Mouse (Mus musculus) midbrain, postnatal 0 days (tissue): ENCODE measurements around the gene Ajap1. TPM values are rescaled to one million over a fixed set of nuclear protein-coding genes. Genes with fewer than 3 reads are reported as not detected.

ENCODE experiments used
- ATAC-seq: fragments of 200-750 bp; cut with Nextera tagmentation; 2 replicates; pipeline ENCODE4 v1.8.0; 2017; ENCODE audit warnings: moderate number of reproducible peaks, mild to moderate bottlenecking, moderate TSS enrichment, moderate library complexity; ENCODE audit not compliant: low FRiP score
- DNase-seq: peaks from one replicate; pipeline ENCODE4 v3.0.0-alpha.2; 2015; ENCODE audit warnings: low spot score
- H3K27ac ChIP-seq: fragments of 300-500 bp; sonication (generic); 2 replicates; pipeline ENCODE4 v1.5.1; 2014; ENCODE audit warnings: low read depth, mild to moderate bottlenecking, low read length, mixed read lengths
- H3K27me3 ChIP-seq: fragments of 300-500 bp; sonication (generic); 2 replicates; pipeline ENCODE4 v1.6.1; 2014; ENCODE audit warnings: low read length, control low read depth, mixed read lengths; ENCODE audit not compliant: insufficient read depth
- H3K36me3 ChIP-seq: fragments of 300-500 bp; sonication (generic); 2 replicates; pipeline ENCODE4 v1.6.1; 2014; ENCODE audit warnings: low read length, control low read depth, mixed read lengths; ENCODE audit not compliant: insufficient read depth
- H3K4me1 ChIP-seq: fragments of 300-500 bp; sonication (generic); 2 replicates; pipeline ENCODE4 v1.6.1; 2014; ENCODE audit warnings: mild to moderate bottlenecking, control low read depth, antibody characterized with exemption, low read length, mixed read lengths; ENCODE audit not compliant: insufficient read depth
- H3K4me2 ChIP-seq: fragments of 300-500 bp; sonication (generic); 2 replicates; pipeline ENCODE4 v1.6.1; 2014; ENCODE audit warnings: low read depth, mild to moderate bottlenecking, low read length, mixed read lengths; ENCODE audit not compliant: poor library complexity, severe bottlenecking
- H3K4me3 ChIP-seq: fragments of 300-500 bp; sonication (generic); 2 replicates; pipeline ENCODE4 v1.5.1; 2014; ENCODE audit warnings: low read depth, mild to moderate bottlenecking, low read length, moderate library complexity
- H3K9ac ChIP-seq: fragments of 300-500 bp; sonication (generic); replicated peaks from 2 replicates; pipeline ENCODE4 v1.6.1; 2014; ENCODE audit warnings: mild to moderate bottlenecking, low read length, moderate library complexity, mixed read lengths; ENCODE audit not compliant: poor library complexity, severe bottlenecking
- H3K9me3 ChIP-seq: fragments of 300-500 bp; sonication (generic); 2 replicates; pipeline ENCODE4 v1.6.1; 2016; ENCODE audit warnings: low read length, control low read depth
- CTCF ChIP-seq: IDR thresholded peaks from 2 replicates; pipeline ENCODE4 v1.5.1; 2016; ENCODE audit warnings: antibody characterized with exemption, mild to moderate bottlenecking
- WGBS: fragments of 180-500 bp; shearing (Covaris S2); extraction: QIAGEN DNeasy Blood & Tissue Kit; methylation state at CpG from one replicate; pipeline ENCODE4 v1.1.7; 2014; 5-methylcytosine and 5-hydroxymethylcytosine counted together
- polyA plus RNA-seq: library from polyadenylated mRNA; unstranded; fragments of >200 nt; fragmentation: Nextera tagmentation; extraction: Ambion mirVana; gene quantifications from 2 replicates; pipeline ENCODE4 v1.2.1, GENCODE M21; 2015
- total RNA-seq: library from RNA; depleted of rRNA; stranded (reverse); fragments of >200 nt; gene quantifications from 2 replicates; pipeline ENCODE4 v1.2.3, GENCODE M21; 2014

Ajap1 gene
- total and polyA plus RNA-seq, 2 experiments from 2014 or later = 33.7 to 80.8 TPM

- peaks cover 10% of the 10 kb centered on the region; the same call in 1 of the 2 replicates for H3K36me3 ChIP-seq
- H3K27ac ChIP-seq = no peak overlapping the region
These were observed 56.5 kb downstream of the Ajap1 start for GRCm38 (mm10) chr4:153425961-153426656.

GRCm38 (mm10) chr4:153424324-153424723 is 58.3 kb downstream of the Ajap1 start:
- no peaks in the 10 kb centered on the region for H3K9me3 ChIP-seq
- H3K4me2 ChIP-seq = no peak overlapping the region
- DNase-seq = no peak
- WGBS = 87% methylated on average over 10 of the region's 10 CpGs
- no peaks in the 10 kb centered on the region for H3K36me3 ChIP-seq
- ATAC-seq = no peak
- H3K4me1 ChIP-seq = 0 out of 2 replicates have a peak, but pooled peaks cover 1% of the 10 kb centered on the region
- H3K27ac ChIP-seq = no peak overlapping the region
- no peaks in the 10 kb centered on the region for H3K27me3 ChIP-seq
- no peak overlapping the region for H3K4me3 ChIP-seq
- H3K9ac ChIP-seq = no peak overlapping the region
- TF ChIP-seq CTCF = no peak

More at GRCm38 (mm10) chr4:153425961-153426656, 56.5 kb downstream of the Ajap1 start:
- ATAC-seq (no peak), DNase-seq (no peak)
- no peak for TF ChIP-seq CTCF
- Histone ChIP-seq H3K27me3 (no peaks in the 10 kb centered on the region), H3K9ac (no peak overlapping the region), H3K4me2 (no peak overlapping the region), H3K4me3 (no peak overlapping the region), H3K9me3 (no peaks in the 10 kb centered on the region), H3K4me1 (no peaks in the 10 kb centered on the region)
- 74% methylated on average over 16 of the region's 16 CpGs for WGBS

GRCm38 (mm10) chr4:153417926-153418325 is 64.7 kb downstream of the Ajap1 start:
- peak overlapping the region; percentile 29 for H3K4me2 ChIP-seq
- no peak overlapping the region for H3K4me3 ChIP-seq
- 10% methylated on average over 11 of the region's 12 CpGs for WGBS
- DNase-seq = peak; percentile 58
- peaks cover 7% of the 10 kb centered on the region; the same call in 1 of the 2 replicates for H3K4me1 ChIP-seq
- H3K36me3 ChIP-seq = no peaks in the 10 kb centered on the region
- no peak overlapping the region for H3K27ac ChIP-seq
- H3K9ac ChIP-seq = no peak overlapping the region
- TF ChIP-seq CTCF = peak; percentile 60
- no peaks in the 10 kb centered on the region for H3K9me3 ChIP-seq
- no peaks in the 10 kb centered on the region for H3K27me3 ChIP-seq
- peak; percentile 11; the same call in 1 of the 2 replicates for ATAC-seq

GRCm38 (mm10) chr4:153417164-153417896 is 65.3 kb downstream of the Ajap1 start:
- Histone ChIP-seq H3K4me2 (peak overlapping the region; percentile 29), H3K9ac (no peak overlapping the region), H3K27ac (no peak overlapping the region), H3K4me1 (peaks cover 7% of the 10 kb centered on the region; the same call in 1 of the 2 replicates), H3K27me3 (no peaks in the 10 kb centered on the region), H3K9me3 (no peaks in the 10 kb centered on the region), H3K4me3 (no peak overlapping the region), H3K36me3 (no peaks in the 10 kb centered on the region)
- no peak for TF ChIP-seq CTCF
- 4% methylated on average over 22 of the region's 23 CpGs for WGBS
- DNase-seq (no peak), ATAC-seq (peak; percentile 44; the same call in 1 of the 2 replicates)

GRCm38 (mm10) chr4:153416111-153416510 is 66.5 kb downstream of the Ajap1 start:
- Histone ChIP-seq H3K9me3 (no peaks in the 10 kb centered on the region), H3K4me1 (peaks cover 7% of the 10 kb centered on the region; the same call in 1 of the 2 replicates), H3K4me2 (no peak overlapping the region), H3K9ac (no peak overlapping the region), H3K4me3 (no peak overlapping the region), H3K36me3 (no peaks in the 10 kb centered on the region), H3K27ac (no peak overlapping the region), H3K27me3 (no peaks in the 10 kb centered on the region)
- no peak for ATAC-seq
- no peak for TF ChIP-seq CTCF
- WGBS = 81% methylated on average over 9 of the region's 9 CpGs
- DNase-seq = no peak

GRCm38 (mm10) chr4:153398421-153398820 is 84.2 kb downstream of the Ajap1 start:
- ATAC-seq (no peak), DNase-seq (no peak)
- H3K4me1 ChIP-seq = peaks cover 3% of the 10 kb centered on the region
- no peak overlapping the region for H3K4me2 ChIP-seq
- no peak overlapping the region for H3K9ac ChIP-seq
- no peak overlapping the region for H3K27ac ChIP-seq
- H3K4me3 ChIP-seq = no peak overlapping the region
- H3K9me3 ChIP-seq = no peaks in the 10 kb centered on the region
- 90% methylated on average over 8 of the region's 8 CpGs for WGBS
- H3K36me3 ChIP-seq = no peaks in the 10 kb centered on the region
- no peaks in the 10 kb centered on the region for H3K27me3 ChIP-seq
- no peak for TF ChIP-seq CTCF
